Mouse (Mus musculus) heart, postnatal 10 days (tissue): Measurements from ENCODE around the gene Pla1a. TPM values are rescaled to one million over a fixed set of nuclear protein-coding genes. Genes with fewer than 3 reads are reported as not detected.

Experiments used
- DNase-seq, 2 experiments: peaks; one replicate each; pipeline ENCODE4 v3.0.0; 2021
- intact Hi-C: fragments of 180-260 bp; cut with DNase I; formaldehyde crosslinking; loops from one replicate; pipeline ENCODE4 v1.15.1; 2025
- total RNA-seq, 2 experiments: library from RNA; stranded (reverse); gene quantifications; 2 replicates each; pipeline ENCODE4 v1.2.3; 2021

Pla1a gene
- total RNA-seq, 2 experiments from 2014 or later: 9.8 to 12.1 TPM

GRCm38 (mm10) chr16:38394191-38394618 lies 38.7 kb downstream of the Pla1a start:
- intact Hi-C loops: no loop called here
- DNase-seq: peak in 1 of 2 experiments; percentile 43

- intact Hi-C loops: no loop called here
- peak; percentile 86 to 88 for DNase-seq
Measured at GRCm38 (mm10) chr16:38392126-38392894, 40.6 kb downstream of the Pla1a start.

- intact Hi-C loops: no loop called here
Measured at GRCm38 (mm10) chr16:38390322-38390721, 42.6 kb downstream of the Pla1a start.

GRCm38 (mm10) chr16:38389284-38389893 lies 43.6 kb downstream of the Pla1a start:
- intact Hi-C loops: no loop called here
- DNase-seq: no peak

More at GRCm38 (mm10) chr16:38390322-38390721, 42.6 kb downstream of the Pla1a start:
- DNase-seq: no peak

DNA sequence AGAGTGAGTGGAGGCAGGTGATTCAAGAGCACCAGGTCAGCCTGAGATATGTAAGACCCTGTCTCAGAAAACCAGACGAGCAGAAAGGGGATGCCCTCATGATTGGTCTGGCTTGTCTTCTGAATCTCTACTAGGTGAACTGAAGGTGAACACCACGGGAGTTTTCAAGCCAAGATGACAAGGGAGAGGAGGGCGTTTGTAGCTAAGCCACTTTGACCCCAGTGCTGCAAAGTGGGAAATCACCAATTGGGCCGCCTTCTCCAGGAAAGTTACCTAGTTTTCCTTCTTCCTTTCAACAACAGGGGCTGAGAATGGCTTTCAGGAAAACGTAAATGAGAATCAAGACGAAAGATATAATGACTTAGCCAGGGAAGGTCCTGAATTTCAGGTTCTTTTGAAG lies 44.2 kb downstream of the Pla1a start:
- intact Hi-C loops: no loop called here
- no peak for DNase-seq

DNA sequence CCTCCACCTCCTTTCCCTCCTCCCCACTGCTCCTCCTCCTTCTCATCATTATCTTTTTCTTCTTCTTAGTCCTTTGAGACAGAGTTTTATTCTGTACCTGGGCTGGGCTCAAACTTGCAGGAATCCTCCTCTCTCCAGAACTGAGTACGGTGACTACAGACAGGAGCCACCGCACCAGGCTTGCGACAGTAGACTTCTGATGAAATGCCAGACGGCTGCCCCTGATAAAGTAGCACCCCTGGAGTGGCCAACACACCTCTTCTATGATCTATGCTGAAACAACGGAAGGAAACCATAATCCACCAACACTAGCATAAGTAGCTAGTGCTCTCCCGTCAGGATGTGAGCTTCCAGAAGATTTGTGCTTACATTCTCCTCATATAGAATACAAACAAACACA lies 45.6 kb downstream of the Pla1a start:
- intact Hi-C loops: no loop called here
- DNase-seq: no peak

GRCm38 (mm10) chr16:38385700-38386099 lies 47.2 kb downstream of the Pla1a start:
- no peak for DNase-seq
- intact Hi-C loops: no loop called here

DNA sequence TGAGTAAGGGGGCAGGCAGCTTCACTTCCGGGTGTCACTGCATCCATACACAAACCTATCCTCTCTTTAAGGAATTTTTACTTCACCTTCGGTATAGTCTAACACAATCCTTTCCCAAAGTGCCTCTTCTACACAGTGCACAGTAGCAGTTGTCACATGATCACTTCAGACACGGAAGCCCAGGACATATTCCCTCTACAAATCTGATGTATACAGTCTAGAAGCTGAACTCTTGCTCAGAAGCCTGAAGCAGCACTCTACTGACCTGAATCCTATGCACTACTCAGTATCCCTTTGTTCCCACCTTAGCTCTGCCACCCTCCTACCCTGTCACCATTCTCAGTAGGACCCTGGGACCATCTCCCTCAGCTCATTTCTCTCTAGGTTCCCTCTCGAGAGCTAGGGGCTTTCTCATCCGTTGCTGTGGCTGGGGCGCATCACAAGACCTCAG lies 47.7 kb downstream of the Pla1a start:
- no peak for DNase-seq
- intact Hi-C loops: no loop called here

- intact Hi-C loops: no loop called here
- no peak for DNase-seq
Measured at GRCm38 (mm10) chr16:38383683-38384082, 49.3 kb downstream of the Pla1a start.

DNA sequence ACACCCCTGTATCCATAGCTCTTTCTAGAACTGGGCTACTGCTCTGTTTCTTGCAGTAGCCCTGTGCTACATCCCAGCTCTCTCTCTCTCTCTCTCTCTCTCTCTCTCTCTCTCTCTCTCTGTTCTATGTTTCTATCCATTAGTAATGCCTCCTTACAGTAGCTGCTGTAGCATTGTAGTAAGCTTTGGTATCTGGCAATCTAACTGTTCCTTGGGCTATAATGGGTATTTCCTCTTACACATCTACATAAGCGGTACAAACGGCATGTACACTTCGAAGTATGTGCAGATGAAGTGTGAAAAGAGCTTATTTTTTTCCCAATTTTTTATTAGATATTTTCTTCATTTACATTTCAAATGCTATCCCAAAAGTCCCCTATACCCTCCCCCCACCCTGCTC lies 53.0 kb downstream of the Pla1a start:
- DNase-seq: no peak
- intact Hi-C loops: no loop called here

DNA sequence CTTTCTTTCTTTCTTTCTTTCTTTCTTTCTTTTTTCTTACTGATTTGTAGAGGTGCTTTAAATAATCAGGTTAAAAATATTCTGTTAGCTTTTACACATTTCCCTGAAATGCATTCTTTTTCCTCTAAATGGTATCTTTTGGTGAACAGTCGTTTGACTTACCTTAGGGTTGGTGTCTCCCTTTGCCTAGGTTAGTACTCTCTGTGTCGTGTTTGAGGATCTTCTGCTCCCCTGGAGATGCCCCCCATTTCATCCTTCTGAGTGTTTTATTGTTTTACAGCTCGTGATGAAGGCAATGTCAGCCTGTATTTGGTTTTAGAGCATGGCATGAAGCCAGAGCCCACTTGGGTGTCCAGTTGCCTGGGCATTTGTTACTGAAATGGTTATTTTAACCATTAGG lies 53.5 kb downstream of the Pla1a start:
- intact Hi-C loops: no loop called here
- no peak for DNase-seq

DNA sequence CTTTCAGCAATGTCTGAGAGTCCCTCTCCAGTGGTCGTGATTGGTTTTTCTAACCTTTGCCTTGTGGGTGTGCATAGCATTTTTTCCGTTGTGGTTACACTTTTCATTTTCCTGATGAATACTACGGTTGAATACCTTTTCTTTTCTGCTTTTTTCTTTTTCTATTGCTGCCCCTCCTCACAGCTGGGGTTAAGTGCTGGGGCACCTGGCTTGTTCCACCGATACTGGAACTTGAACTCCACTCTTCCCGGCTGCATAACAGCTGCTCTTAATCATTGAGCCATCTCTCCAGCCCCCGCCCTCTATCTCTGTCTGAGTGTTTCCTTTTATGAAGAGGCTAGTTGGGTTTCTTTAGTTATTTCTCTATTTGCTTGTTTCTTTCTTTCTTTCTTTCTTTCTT lies 53.9 kb downstream of the Pla1a start:
- intact Hi-C loops: no loop called here
- no peak for DNase-seq

GRCm38 (mm10) chr16:38378591-38378990 lies 54.4 kb downstream of the Pla1a start:
- intact Hi-C loops: no loop called here
- DNase-seq: no peak

GRCm38 (mm10) chr16:38377546-38377945 lies 55.4 kb downstream of the Pla1a start:
- DNase-seq: peak in 1 of 2 experiments; percentile 48
- intact Hi-C loops: no loop called here

DNA sequence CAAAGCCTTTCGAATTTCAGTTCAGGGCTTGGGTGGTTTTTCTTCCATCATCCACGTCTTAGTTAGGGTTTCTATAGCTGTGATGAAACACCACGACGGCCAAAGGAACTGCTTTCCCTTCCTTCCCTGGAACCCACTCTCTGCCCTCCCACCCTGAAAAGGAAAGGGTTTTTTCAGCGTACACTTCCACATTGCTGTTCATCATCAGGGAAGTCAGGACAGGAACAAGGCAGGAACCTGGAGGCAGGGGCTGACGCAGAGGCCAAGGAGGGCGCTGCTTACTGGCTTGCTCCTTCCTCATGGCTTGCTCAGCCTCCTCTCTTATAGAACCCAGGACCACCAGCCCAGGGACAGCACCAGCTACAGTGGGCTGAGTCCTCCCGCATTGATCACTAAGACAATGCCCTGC lies 56.1 kb downstream of the Pla1a start:
- DNase-seq: peak in 1 of 2 experiments; percentile 43
- intact Hi-C loops: no loop called here

GRCm38 (mm10) chr16:38376163-38376840 lies 56.6 kb downstream of the Pla1a start:
- intact Hi-C loops: no loop called here
- peak in 1 of 2 experiments; percentile 39 for DNase-seq

DNA sequence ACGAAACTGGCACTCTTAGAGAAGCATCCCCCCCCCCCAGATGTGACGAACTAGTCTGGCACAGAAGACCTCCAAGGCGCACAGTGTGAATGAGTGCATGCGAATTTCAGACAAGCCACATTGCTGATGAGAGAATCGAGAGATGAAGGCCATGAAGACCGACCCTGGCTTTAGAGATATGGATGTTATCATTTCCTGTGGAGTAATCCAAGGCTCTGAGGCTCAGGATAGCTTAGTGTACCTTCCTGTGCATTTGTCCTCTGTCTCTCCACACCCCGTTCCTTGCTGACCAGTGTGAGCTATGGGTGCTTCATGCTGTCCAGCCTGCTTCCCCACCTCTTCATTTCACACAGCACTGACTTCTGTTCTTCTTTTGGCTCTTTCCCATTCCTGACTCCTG lies 57.8 kb downstream of the Pla1a start:
- intact Hi-C loops: no loop called here
- no peak for DNase-seq

GRCm38 (mm10) chr16:38374379-38375140 lies 58.4 kb downstream of the Pla1a start:
- intact Hi-C loops: no loop called here
- no peak for DNase-seq

DNA sequence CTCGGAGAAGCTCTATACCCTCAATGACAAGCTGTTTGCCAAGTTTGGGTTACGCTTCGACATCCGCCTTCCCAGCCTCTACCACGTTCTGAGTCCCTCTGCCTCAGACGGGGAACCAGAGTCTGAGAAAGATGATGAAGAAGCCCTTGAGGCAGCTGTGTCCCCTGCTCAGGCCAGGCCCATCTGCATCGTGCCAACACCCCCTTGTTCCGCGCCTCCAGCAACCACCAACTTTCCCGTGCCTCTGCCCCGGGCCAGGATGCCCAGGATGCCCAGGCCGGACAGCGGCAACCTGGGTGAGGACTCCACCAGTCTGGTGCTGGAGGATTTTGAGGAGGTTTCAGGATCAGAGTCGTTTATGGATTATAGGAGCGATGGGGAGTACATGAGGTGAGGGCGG lies 59.0 kb downstream of the Pla1a start:
- no peak for DNase-seq
- intact Hi-C loops: no loop called here

GRCm38 (mm10) chr16:38373439-38373838 lies 59.5 kb downstream of the Pla1a start:
- intact Hi-C loops: no loop called here
- DNase-seq: peak in 1 of 2 experiments; percentile 57

DNA sequence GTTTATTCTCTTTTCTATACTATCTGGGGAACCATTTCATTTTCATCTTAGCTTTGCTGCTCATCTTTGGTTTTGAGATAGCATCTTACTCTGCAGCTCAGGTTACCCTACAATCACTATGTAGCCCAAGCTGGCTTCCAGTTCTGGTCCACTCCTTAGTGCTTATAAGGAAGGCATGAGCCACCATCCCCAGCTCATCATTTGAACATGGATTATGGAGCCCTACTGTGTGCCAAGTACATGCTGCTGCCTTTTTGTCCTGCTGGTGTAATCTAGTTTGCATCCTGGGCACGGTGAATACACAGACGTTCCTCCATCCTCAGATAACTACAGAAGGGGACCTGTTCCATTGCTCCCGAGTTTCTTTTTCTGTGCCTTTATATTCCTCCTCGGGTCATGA lies 60.1 kb downstream of the Pla1a start:
- intact Hi-C loops: no loop called here
- DNase-seq: no peak
